Mouse (Mus musculus): ENCODE data around the gene Erich4.

DNA sequence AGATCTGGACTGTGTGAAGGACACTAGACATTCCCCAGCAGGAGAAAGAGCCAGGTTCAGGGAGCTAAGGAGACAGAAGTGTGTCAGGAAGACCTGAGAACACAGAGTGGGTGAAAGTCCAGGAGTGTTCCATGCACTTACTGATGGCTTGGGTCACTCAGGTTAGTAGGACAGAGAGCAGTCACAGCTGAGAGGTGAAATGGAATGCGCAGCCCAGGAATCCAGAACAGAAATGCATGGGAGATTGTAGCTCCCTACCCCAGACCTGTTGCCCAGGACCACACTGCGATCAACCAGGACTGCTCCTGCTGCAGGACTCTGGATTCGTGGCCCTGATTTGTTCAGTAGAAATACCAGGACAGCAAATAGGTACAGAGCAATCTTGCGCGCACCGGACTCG is 47.0 kb downstream of the Erich4 start:
- no peak for TF ChIP-seq CTCF (IDR thresholded peaks at IDR 0.05; ENCODE audit: extremely low read depth, insufficient read depth, low read length)
- TF ChIP-seq POLR2A (IDR thresholded peaks at IDR 0.05; ENCODE audit: extremely low read depth, insufficient read depth, low read length): no peak

Measured in cortical plate, adult 2 months (tissue).